Mouse (Mus musculus): ENCODE results near the gene Uxs1.

Gene Uxs1

GRCm38 (mm10) chr1:43730491-43730924 lies 97.1 kb downstream of the Uxs1 start, which contains the start of gene 1500015O10Rik:
Gene 1500015O10Rik (plus strand): TSS chr1:43730602.
- peak; percentile 16 for DNase-seq (ENCODE audit: low read depth, low spot score)

GRCm38 (mm10) chr1:43722459-43722858 lies 105.1 kb downstream of the Uxs1 start:
- DNase-seq (ENCODE audit: low read depth, low spot score): no peak

- DNase-seq (ENCODE audit: low read depth, low spot score): no peak
Observed at GRCm38 (mm10) chr1:43718793-43719192, 108.8 kb downstream of the Uxs1 start.

- no peak for DNase-seq (ENCODE audit: low read depth, low spot score)
Observed at GRCm38 (mm10) chr1:43717967-43718366, 109.6 kb downstream of the Uxs1 start.

GRCm38 (mm10) chr1:43714841-43715240 lies 112.8 kb downstream of the Uxs1 start:
- DNase-seq (ENCODE audit: low read depth, low spot score): no peak

- no peak for DNase-seq (ENCODE audit: low read depth, low spot score)
Observed at GRCm38 (mm10) chr1:43698577-43699000, 129.0 kb downstream of the Uxs1 start.

All from WW6 (cell line).